Mouse (Mus musculus): ENCODE results near the gene Zc3h18. TPM values are rescaled to one million over a fixed set of nuclear protein-coding genes. Genes with fewer than 3 reads are reported as not detected.

The Zc3h18 gene
- polyA plus RNA-seq, 1 experiment from 2014 or later: 75.7 TPM

DNA sequence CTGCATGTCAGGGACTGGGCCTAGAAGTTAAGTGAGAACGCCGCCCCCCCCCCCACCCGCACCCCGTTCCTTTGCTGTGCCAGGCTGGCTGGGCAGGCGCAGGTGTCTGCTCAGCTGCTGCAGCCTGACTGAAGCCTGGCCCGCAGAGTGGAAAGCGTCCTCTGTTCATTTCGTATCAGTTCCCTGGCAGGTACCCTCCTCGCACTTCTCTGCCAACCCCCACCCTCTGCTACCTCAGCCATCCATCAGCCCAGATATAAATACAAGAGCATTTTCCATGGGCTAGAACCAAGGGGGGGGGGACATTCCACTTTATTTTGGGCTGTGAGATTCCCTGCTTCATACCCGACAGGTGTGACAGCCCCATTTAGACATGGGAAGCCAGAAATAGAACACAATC lies 75.7 kb downstream of the Zc3h18 start:
- Histone ChIP-seq H3K27ac (replicated peaks) (no peak overlapping the region), H3K36me3 (no peaks in the 10 kb centered on the region), H3K4me3 (no peak overlapping the region), H3K4me1 (no peaks in the 10 kb centered on the region), H3K27me3 (ENCODE audit: low read depth, poor library complexity, severe bottlenecking) (peaks cover 17% of the 10 kb centered on the region), H3K9me3 (replicated peaks) (no peaks in the 10 kb centered on the region)
- WGBS: 83% methylated on average over 10 of the region's 10 CpGs
- DNase-seq (ENCODE audit: low spot score): no peak

DNA sequence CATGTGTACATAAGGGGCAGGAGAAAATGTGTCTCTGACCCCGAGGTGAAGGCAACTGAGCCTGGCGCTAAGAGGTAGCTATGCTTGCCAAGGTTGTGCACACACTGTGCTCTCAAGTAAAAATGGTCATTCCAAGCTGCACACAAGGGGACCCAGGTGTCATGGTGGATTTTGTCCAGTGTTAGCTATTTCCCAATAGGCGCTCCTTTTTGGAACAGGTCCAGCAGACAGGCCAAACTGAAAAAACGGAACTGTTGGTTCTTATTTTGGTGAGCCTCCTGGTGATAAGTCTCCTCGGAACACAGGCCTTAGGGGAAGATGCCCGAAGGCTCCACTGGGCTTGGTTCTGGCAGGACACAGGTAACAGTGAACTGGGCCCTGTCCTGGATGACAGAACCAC lies 78.0 kb downstream of the Zc3h18 start:
- no peak overlapping the region for H3K4me3 ChIP-seq
- H3K4me1 ChIP-seq: no peaks in the 10 kb centered on the region
- H3K36me3 ChIP-seq: no peaks in the 10 kb centered on the region
- no peak overlapping the region for H3K27ac ChIP-seq (replicated peaks)
- no peak for DNase-seq (ENCODE audit: low spot score)
- H3K9me3 ChIP-seq (replicated peaks): no peaks in the 10 kb centered on the region
- 97% methylated on average over 6 of the region's 6 CpGs for WGBS
- H3K27me3 ChIP-seq (ENCODE audit: low read depth, poor library complexity, severe bottlenecking): peaks cover 39% of the 10 kb centered on the region

DNA sequence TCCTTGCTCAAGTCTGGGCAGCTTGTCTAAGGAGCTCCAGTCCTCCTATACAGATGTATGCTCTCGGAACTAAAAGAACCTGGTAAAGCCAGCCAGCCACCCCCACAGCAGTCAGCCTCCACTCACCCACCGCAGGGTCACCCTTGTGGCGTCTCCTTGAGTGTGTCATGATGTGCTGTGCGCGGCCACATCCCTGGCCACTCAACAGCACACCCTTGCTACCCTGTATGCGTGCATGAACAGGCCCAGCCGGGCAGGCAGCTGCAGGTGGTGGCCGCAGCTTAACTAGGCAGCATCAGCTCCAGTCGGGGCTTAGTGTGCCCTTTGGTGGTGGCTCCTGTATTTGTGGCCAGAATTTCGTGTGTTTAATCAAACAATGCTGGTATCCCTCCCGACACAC lies 80.8 kb downstream of the Zc3h18 start:
- no peak for DNase-seq (ENCODE audit: low spot score)
- 84% methylated on average over 11 of the region's 11 CpGs for WGBS
- H3K36me3 ChIP-seq: no peaks in the 10 kb centered on the region
- H3K27me3 ChIP-seq (ENCODE audit: low read depth, poor library complexity, severe bottlenecking): peaks cover 67% of the 10 kb centered on the region
- H3K9me3 ChIP-seq (replicated peaks): no peaks in the 10 kb centered on the region
- peaks cover 22% of the 10 kb centered on the region for H3K4me1 ChIP-seq
- H3K4me3 ChIP-seq: no peak overlapping the region
- H3K27ac ChIP-seq (replicated peaks): no peak overlapping the region

DNA sequence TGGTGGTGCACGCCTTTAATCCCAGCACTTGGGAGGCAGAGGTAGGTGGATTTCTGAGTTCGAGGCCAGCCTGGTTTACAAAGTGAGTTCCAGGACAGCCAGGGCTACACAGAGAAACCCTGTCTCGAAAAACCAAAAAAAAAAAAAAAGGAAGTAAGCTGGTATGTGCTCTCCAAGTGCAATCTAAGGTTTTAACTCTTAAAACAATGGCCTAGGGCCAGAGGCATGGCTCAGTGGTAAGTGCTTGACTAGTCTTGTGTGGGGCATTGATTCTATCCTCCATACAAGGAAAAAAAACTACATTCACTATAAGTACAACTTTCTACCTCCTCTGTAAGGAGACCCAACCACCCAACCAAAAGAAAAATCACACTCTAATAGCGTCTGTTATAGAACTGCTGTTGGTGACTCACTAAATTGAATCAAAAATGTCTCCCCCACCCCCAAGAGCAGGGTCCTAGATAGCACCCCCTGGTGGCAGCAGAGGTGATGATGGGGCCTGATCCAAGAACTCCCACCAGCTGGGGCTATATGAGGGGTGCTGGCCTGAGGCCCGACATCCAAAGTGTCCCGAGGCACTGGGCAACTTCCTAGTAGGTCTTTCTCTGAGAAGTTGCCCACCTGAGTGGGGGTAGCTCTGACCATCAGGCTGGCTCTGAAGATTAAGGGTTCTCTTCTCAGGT lies 83.0 kb downstream of the Zc3h18 start:
- Histone ChIP-seq H3K4me3 (no peak overlapping the region), H3K4me1 (peaks cover 30% of the 10 kb centered on the region), H3K9me3 (replicated peaks) (no peaks in the 10 kb centered on the region), H3K27me3 (ENCODE audit: low read depth, poor library complexity, severe bottlenecking) (peaks cover 80% of the 10 kb centered on the region), H3K27ac (replicated peaks) (no peak overlapping the region), H3K36me3 (no peaks in the 10 kb centered on the region)
- WGBS: 64% methylated on average over 6 of the region's 6 CpGs
- DNase-seq (ENCODE audit: low spot score): no peak

DNA sequence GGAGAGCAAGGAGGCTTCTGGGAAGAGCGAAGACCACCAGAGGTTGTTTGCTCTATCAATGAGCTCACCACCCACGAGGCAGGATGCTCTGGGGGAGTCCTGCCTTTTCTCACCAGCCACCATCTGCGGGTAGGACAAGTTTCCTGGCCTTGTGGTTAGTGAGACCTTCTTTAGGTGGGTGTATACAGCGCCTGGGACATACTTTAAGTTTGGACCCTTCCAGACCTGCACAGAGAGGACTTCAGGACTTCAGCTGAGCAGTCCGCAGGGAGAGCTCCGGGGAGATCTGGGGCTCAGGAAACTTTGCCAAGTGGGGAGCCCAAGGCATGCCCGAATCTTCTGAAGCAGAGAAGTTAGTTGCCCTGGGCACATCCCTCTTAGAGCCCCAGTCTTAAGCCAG lies 83.6 kb downstream of the Zc3h18 start:
- WGBS: 30% methylated on average over 7 of the region's 7 CpGs
- Histone ChIP-seq H3K27ac (replicated peaks) (no peak overlapping the region), H3K4me1 (peaks cover 30% of the 10 kb centered on the region), H3K4me3 (peak overlapping the region; percentile 53), H3K9me3 (replicated peaks) (no peaks in the 10 kb centered on the region), H3K27me3 (ENCODE audit: low read depth, poor library complexity, severe bottlenecking) (peaks cover 80% of the 10 kb centered on the region), H3K36me3 (no peaks in the 10 kb centered on the region)
- no peak for DNase-seq (ENCODE audit: low spot score)

DNA sequence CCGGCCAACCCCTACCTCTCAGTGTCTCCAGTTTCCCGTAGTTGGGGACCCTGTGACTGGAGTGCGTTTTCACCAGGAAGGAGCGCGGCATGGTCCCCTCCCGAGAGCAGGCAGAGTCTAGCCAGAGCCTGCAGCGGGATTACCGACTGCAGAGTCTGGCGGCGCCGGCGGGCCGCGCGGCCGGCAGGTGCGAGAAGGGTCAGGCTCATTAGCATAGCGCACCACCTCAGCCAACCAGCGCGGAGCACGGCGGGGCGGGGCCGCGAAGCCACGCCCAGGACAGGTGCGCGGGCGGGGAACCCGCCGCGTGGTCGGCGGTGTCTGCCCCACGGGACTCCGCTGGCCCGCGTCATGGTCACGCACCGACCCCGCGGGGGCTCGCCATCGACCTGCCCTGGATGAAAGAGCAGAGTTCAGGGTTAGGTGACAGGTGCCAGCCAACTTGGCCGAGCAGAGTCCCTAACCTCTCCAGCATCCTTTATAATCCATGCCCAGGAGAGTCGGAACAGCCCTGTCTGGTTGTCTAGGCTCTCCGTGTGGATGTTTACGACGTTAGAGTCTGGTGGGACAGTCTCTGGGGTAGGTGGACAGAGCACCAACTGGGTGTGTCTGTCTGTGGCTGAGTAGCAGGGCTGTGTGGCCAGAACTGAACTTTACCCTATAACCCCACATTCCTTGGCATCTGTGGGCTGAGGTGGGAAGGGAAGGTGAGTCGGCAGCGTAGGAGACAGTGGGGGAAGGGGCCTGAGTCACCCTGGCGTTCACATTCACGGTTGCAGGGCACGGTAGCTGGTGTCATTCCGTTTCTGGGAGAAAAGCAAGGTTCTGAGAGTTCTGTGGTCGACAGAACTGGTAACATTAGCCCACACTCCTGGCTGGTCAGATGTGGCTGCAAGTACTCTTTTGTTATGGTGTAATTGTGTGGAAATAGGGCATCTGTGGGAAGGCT lies 84.4 kb downstream of the Zc3h18 start, which contains the start of gene Snai3:
TSS of gene Snai3 (minus strand) at position 210 of the 949 bp plus-strand sequence.
- Histone ChIP-seq H3K27ac (replicated peaks) (no peak within 1 kb of the TSS), H3K9me3 (replicated peaks) (no peaks in the 10 kb centered on the region), H3K4me3 (peak within 1 kb of the TSS; percentile 53), H3K36me3 (no peaks in the 10 kb centered on the region; the same call in 1 of the 2 replicates), H3K4me1 (peaks cover 30% of the 10 kb centered on the region), H3K27me3 (ENCODE audit: low read depth, poor library complexity, severe bottlenecking) (peaks cover 74% of the 10 kb centered on the region)
- 4% methylated on average over 56 of the region's 56 CpGs for WGBS
- DNase-seq (ENCODE audit: low spot score): peak; percentile 47

DNA sequence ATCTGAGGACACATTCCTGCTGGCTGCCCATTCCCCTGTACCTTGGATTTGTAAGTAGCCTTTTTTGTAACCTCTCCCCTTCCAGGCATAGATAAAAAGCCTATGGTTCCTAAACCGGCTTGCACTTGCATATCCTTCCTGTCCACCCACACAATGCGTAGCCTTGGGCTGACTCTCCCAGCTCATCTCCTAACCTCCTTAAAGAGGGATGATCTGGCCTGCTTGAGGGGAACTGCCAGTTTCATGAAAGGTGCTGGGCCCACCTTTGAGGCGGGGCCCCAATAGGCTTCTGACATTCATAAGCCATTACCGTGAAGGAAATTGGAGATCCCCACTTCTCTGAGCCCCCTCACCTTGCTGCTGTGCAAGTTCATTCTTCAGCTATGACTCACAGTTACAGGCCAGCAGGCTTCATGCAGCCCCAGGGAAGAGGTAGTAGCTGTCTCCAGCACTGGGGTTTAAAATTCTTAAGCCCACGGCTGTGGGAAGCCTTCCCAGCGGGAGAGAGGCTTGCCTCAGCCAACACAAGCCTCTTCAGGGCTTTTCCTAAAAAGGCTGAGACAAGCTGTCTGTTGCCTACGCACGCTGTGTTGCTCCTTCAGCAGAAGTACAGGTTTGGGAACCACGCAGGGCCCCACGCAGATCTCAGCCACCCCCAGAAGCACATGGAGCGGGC lies 85.2 kb downstream of the Zc3h18 start:
- Histone ChIP-seq H3K27ac (replicated peaks) (no peak overlapping the region), H3K4me3 (no peak overlapping the region), H3K27me3 (ENCODE audit: low read depth, poor library complexity, severe bottlenecking) (peaks cover 66% of the 10 kb centered on the region), H3K4me1 (peaks cover 30% of the 10 kb centered on the region), H3K36me3 (peaks cover 7% of the 10 kb centered on the region), H3K9me3 (replicated peaks) (no peaks in the 10 kb centered on the region)
- no peak for DNase-seq (ENCODE audit: low spot score)
- 64% methylated on average over 11 of the region's 11 CpGs for WGBS

DNA sequence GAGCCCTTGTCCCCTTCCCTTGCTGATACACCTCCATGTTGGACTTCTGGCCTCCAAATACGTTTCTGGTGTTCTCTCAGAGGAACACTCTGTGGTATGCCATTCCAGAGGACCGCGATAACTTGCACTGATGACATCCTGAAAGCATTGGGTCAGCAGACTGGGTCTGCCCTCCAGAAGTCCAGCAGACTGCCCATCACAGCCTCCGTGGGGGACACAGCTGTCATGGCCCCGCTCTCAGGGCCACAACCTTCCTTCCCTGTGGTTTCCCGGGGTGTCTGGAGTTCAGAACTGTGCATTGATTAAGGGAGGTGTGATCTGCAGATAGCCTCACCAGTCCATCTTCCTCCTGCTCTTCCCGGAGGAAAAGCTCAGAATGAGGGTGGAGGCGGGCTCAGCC lies 86.1 kb downstream of the Zc3h18 start:
- no peak overlapping the region for H3K27ac ChIP-seq (replicated peaks)
- no peak for DNase-seq (ENCODE audit: low spot score)
- peaks cover 30% of the 10 kb centered on the region for H3K4me1 ChIP-seq
- peaks cover 59% of the 10 kb centered on the region for H3K27me3 ChIP-seq (ENCODE audit: low read depth, poor library complexity, severe bottlenecking)
- H3K4me3 ChIP-seq: no peak overlapping the region
- 68% methylated on average over 8 of the region's 8 CpGs for WGBS
- no peaks in the 10 kb centered on the region for H3K9me3 ChIP-seq (replicated peaks)
- H3K36me3 ChIP-seq: peaks cover 16% of the 10 kb centered on the region

DNA sequence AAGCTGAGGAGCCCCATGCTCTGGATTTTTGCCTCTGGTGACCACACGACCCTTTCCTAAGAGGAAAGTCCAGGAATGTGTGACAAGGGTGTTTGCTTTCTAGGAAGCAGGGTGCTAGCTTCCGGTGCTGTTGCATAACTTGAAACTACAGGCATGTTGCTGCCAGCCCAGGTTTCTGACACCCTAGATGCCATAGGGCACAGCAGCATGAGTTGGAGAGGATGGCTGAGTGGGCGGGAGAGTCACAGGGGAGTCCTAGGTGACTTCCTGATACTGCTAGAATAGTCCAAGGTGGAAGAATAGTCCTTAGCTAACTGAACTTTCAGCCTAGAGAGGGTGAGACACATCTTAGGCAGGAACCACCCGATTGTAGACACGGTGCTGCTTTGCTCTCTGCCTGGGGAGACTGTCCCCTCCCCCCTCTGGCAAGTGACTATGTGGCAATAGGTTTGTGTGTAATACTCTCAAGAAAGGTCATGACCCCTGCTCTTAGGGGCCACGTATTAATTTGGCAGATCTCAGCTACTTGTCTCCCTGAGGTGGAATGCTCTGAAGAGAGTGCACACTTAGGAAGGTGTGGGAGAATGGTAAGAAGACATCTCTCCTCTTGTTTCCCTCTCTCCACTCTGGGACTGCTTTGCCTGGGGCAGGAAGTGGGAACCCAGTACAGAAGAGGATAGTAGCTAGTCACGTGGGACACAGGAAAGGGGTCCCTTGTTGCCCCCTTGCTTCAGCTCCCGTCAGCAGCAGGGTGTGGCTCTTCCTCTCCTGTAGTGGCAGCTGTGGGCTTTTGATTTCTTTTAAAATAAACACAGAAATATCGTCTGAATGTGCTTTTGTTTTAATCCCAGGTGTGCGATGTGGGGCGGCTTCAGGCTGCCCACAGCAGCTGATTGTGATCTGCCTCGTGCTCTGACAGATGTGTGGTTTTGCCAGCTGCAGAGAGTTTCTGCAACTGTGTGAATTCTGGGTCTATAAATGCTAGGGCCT lies 87.5 kb downstream of the Zc3h18 start:
- Histone ChIP-seq H3K4me1 (peaks cover 30% of the 10 kb centered on the region), H3K4me3 (no peak overlapping the region), H3K36me3 (peaks cover 29% of the 10 kb centered on the region), H3K9me3 (replicated peaks) (no peaks in the 10 kb centered on the region), H3K27me3 (ENCODE audit: low read depth, poor library complexity, severe bottlenecking) (peaks cover 45% of the 10 kb centered on the region), H3K27ac (replicated peaks) (no peak overlapping the region)
- WGBS: 72% methylated on average over 12 of the region's 12 CpGs
- DNase-seq (ENCODE audit: low spot score): no peak

DNA sequence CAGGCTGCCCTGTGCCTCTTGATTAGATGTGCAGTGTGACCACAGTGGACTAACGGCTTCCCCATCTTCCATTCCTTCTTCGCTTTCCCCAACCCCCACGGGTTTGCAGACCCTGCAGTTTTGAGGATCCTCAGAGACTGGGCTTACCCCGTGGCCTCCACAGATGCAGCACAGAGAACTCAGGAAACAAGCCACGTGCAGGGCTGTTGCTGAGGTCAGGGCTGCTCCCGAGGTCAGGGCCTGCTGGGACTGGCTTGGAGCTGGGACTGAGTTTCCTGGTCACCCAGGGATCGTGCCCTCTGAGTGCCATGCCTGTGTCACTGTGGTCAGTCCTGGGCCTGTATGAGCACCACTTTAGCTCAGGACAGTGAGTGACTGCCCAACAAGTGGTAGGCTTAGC lies 88.6 kb downstream of the Zc3h18 start:
- no peak overlapping the region for H3K4me3 ChIP-seq
- H3K36me3 ChIP-seq: peaks cover 35% of the 10 kb centered on the region
- 76% methylated on average over 7 of the region's 7 CpGs for WGBS
- peaks cover 29% of the 10 kb centered on the region for H3K4me1 ChIP-seq
- DNase-seq (ENCODE audit: low spot score): no peak
- peaks cover 35% of the 10 kb centered on the region for H3K27me3 ChIP-seq (ENCODE audit: low read depth, poor library complexity, severe bottlenecking)
- no peak overlapping the region for H3K27ac ChIP-seq (replicated peaks)
- H3K9me3 ChIP-seq (replicated peaks): no peaks in the 10 kb centered on the region

All from midbrain, embryonic 10.5 days (tissue).